Mouse (Mus musculus) hindbrain, postnatal 0 days (tissue): ENCODE data around the gene Apbb1ip. TPM values are rescaled to one million over a fixed set of nuclear protein-coding genes. Genes with fewer than 3 reads are reported as not detected.

Experiments
- ATAC-seq: fragments of 200-750 bp; cut with Nextera tagmentation; 2 replicates; pipeline ENCODE4 v1.8.0; 2017; ENCODE audit warnings: mild to moderate bottlenecking, moderate TSS enrichment, moderate library complexity
- DNase-seq: peaks from one replicate; pipeline ENCODE4 v3.0.0-alpha.2; 2015; ENCODE audit warnings: low spot score
- H3K27ac ChIP-seq: fragments of 300-500 bp; sonication (generic); 2 replicates; pipeline ENCODE4 v1.5.1; 2014; ENCODE audit warnings: mild to moderate bottlenecking
- H3K27me3 ChIP-seq: fragments of 300-500 bp; sonication (generic); 2 replicates; pipeline ENCODE4 v1.6.1; 2014; ENCODE audit warnings: low read length, mixed read lengths; ENCODE audit not compliant: insufficient read depth
- H3K36me3 ChIP-seq: fragments of 300-500 bp; sonication (generic); 2 replicates; pipeline ENCODE4 v1.6.1; 2014; ENCODE audit warnings: low read length, mixed read lengths; ENCODE audit not compliant: insufficient read depth
- H3K4me1 ChIP-seq: fragments of 300-500 bp; sonication (generic); 2 replicates; pipeline ENCODE4 v1.6.1; 2014; ENCODE audit warnings: antibody characterized with exemption, low read length, mixed read lengths; ENCODE audit not compliant: insufficient read depth
- H3K4me2 ChIP-seq: fragments of 300-500 bp; sonication (generic); 2 replicates; pipeline ENCODE4 v1.6.1; 2014; ENCODE audit warnings: low read depth, mild to moderate bottlenecking, low read length, moderate library complexity, mixed read lengths
- H3K4me3 ChIP-seq: fragments of 300-500 bp; sonication (generic); 2 replicates; pipeline ENCODE4 v1.5.1; 2014; ENCODE audit warnings: low read length
- H3K9ac ChIP-seq: fragments of 300-500 bp; sonication (generic); replicated peaks from 2 replicates; pipeline ENCODE4 v1.6.1; 2014; ENCODE audit warnings: mild to moderate bottlenecking, low read length, moderate library complexity, mixed read lengths
- H3K9me3 ChIP-seq: fragments of 300-500 bp; sonication (generic); 2 replicates; pipeline ENCODE4 v1.6.1; 2016; ENCODE audit warnings: low read length, mixed read lengths
- CTCF ChIP-seq: IDR thresholded peaks from 2 replicates; pipeline ENCODE4 v1.5.1; 2016; ENCODE audit warnings: antibody characterized with exemption, control low read depth, low read depth
- WGBS: fragments of 180-500 bp; shearing (Covaris S2); extraction: QIAGEN DNeasy Blood & Tissue Kit; methylation state at CpG from one replicate; pipeline ENCODE4 v1.1.7; 2014; 5-methylcytosine and 5-hydroxymethylcytosine counted together
- polyA plus RNA-seq: library from polyadenylated mRNA; unstranded; fragments of >200 nt; fragmentation: Nextera tagmentation; extraction: Ambion mirVana; gene quantifications from 2 replicates; pipeline ENCODE4 v1.2.1, GENCODE M21; 2015
- total RNA-seq: library from RNA; depleted of rRNA; stranded (reverse); fragments of >200 nt; gene quantifications from 2 replicates; pipeline ENCODE4 v1.2.3, GENCODE M21; 2014

The Apbb1ip gene
- total and polyA plus RNA-seq, 2 experiments from 2014 or later, result 0.10 to 1.7 TPM

- ATAC-seq (no peak), DNase-seq (peak; percentile 48)
- no peak overlapping the region for H3K27ac ChIP-seq
- H3K4me3 ChIP-seq, result no peak overlapping the region
- no peaks in the 10 kb centered on the region for H3K4me1 ChIP-seq
- no peaks in the 10 kb centered on the region for H3K9me3 ChIP-seq
- H3K36me3 ChIP-seq, result no peaks in the 10 kb centered on the region
- no peak for TF ChIP-seq CTCF
- 3% methylated on average over 19 of the region's 19 CpGs for WGBS
- no peak overlapping the region for H3K9ac ChIP-seq
- no peaks in the 10 kb centered on the region for H3K27me3 ChIP-seq
- no peak overlapping the region for H3K4me2 ChIP-seq
These were observed 29.0 kb upstream of the Apbb1ip start for GRCm38 (mm10) chr2:22744876-22745275.

GRCm38 (mm10) chr2:22746785-22747184 is 27.1 kb upstream of the Apbb1ip start:
- ATAC-seq, result no peak
- Histone ChIP-seq H3K27me3 (no peaks in the 10 kb centered on the region), H3K36me3 (no peaks in the 10 kb centered on the region), H3K4me1 (no peaks in the 10 kb centered on the region), H3K9ac (no peak overlapping the region), H3K27ac (no peak overlapping the region), H3K9me3 (no peaks in the 10 kb centered on the region), H3K4me2 (no peak overlapping the region), H3K4me3 (no peak overlapping the region)
- no peak for TF ChIP-seq CTCF
- DNase-seq, result no peak

GRCm38 (mm10) chr2:22747941-22748340 is 26.0 kb upstream of the Apbb1ip start:
- Histone ChIP-seq H3K4me2 (no peak overlapping the region), H3K9ac (no peak overlapping the region), H3K9me3 (no peaks in the 10 kb centered on the region), H3K36me3 (no peaks in the 10 kb centered on the region), H3K4me3 (no peak overlapping the region), H3K4me1 (no peaks in the 10 kb centered on the region), H3K27ac (no peak overlapping the region), H3K27me3 (no peaks in the 10 kb centered on the region)
- no peak for TF ChIP-seq CTCF
- DNase-seq (no peak), ATAC-seq (no peak)

- no peak for TF ChIP-seq CTCF
- WGBS, result 81% methylated on average over 3 of the region's 3 CpGs
- no peak for ATAC-seq
These were observed 24.1 kb upstream of the Apbb1ip start for GRCm38 (mm10) chr2:22749761-22750160.

GRCm38 (mm10) chr2:22752492-22752891 is 21.4 kb upstream of the Apbb1ip start:
- Histone ChIP-seq H3K9me3 (no peaks in the 10 kb centered on the region), H3K4me1 (no peaks in the 10 kb centered on the region), H3K4me2 (no peak overlapping the region), H3K27me3 (no peaks in the 10 kb centered on the region), H3K9ac (no peak overlapping the region), H3K36me3 (no peaks in the 10 kb centered on the region), H3K4me3 (no peak overlapping the region), H3K27ac (no peak overlapping the region)
- ATAC-seq (no peak), DNase-seq (no peak)
- WGBS, result 83% methylated on average over 4 of the region's 4 CpGs
- no peak for TF ChIP-seq CTCF

More at GRCm38 (mm10) chr2:22749761-22750160, 24.1 kb upstream of the Apbb1ip start:
- H3K4me1 ChIP-seq, result no peaks in the 10 kb centered on the region
- H3K9ac ChIP-seq, result no peak overlapping the region
- DNase-seq, result no peak
- no peak overlapping the region for H3K4me3 ChIP-seq
- H3K36me3 ChIP-seq, result no peaks in the 10 kb centered on the region
- no peak overlapping the region for H3K27ac ChIP-seq
- H3K9me3 ChIP-seq, result no peaks in the 10 kb centered on the region
- H3K27me3 ChIP-seq, result no peaks in the 10 kb centered on the region
- no peak overlapping the region for H3K4me2 ChIP-seq

- H3K27me3 ChIP-seq, result no peaks in the 10 kb centered on the region
- H3K36me3 ChIP-seq, result no peaks in the 10 kb centered on the region
- ATAC-seq (no peak), DNase-seq (no peak)
- no peaks in the 10 kb centered on the region for H3K9me3 ChIP-seq
- no peak overlapping the region for H3K27ac ChIP-seq
- no peak overlapping the region for H3K4me3 ChIP-seq
- 77% methylated on average over 2 of the region's 2 CpGs for WGBS
- H3K4me2 ChIP-seq, result no peak overlapping the region
- no peak for TF ChIP-seq CTCF
- no peak overlapping the region for H3K9ac ChIP-seq
- H3K4me1 ChIP-seq, result no peaks in the 10 kb centered on the region
These were observed 20.3 kb upstream of the Apbb1ip start for GRCm38 (mm10) chr2:22753461-22754075.

GRCm38 (mm10) chr2:22754222-22754824 is 19.6 kb upstream of the Apbb1ip start:
- H3K36me3 ChIP-seq, result no peaks in the 10 kb centered on the region
- ATAC-seq, result no peak
- no peak overlapping the region for H3K4me3 ChIP-seq
- no peaks in the 10 kb centered on the region for H3K27me3 ChIP-seq
- 79% methylated on average over 4 of the region's 4 CpGs for WGBS
- H3K9ac ChIP-seq, result no peak overlapping the region
- DNase-seq, result no peak
- H3K9me3 ChIP-seq, result no peaks in the 10 kb centered on the region
- H3K4me2 ChIP-seq, result no peak overlapping the region
- no peak overlapping the region for H3K27ac ChIP-seq
- H3K4me1 ChIP-seq, result no peaks in the 10 kb centered on the region
- no peak for TF ChIP-seq CTCF
